Mouse (Mus musculus): ENCODE results near the gene Axdnd1. TPM values are rescaled to one million over a fixed set of nuclear protein-coding genes. Genes with fewer than 3 reads are reported as not detected.

The Axdnd1 gene
- polyA plus RNA-seq, 1 experiment from 2014 or later, result 0.19 TPM

- no peak for TF ChIP-seq CTCF (IDR thresholded peaks at IDR 0.05)
- no peaks in the 10 kb centered on the region for H3K27me3 ChIP-seq
- in situ Hi-C loops (cut with MboI; ENCODE audit: low pct_unique_long_range_greater_than_20kb), result no loop called here
- ATAC-seq (no peak), DNase-seq (ENCODE audit: low read depth, low spot score) (no peak)
- POLR2A ChIA-PET, result no interaction called here
- CTCF ChIA-PET, result interaction anchor here (2.4 kb wide), 1 partner anchor 9 kb away, joined by 6 read pairs; no protein-coding TSS in a partner anchor
Observed at GRCm38 (mm10) chr1:156458391-156459060, 37.6 kb upstream of the Axdnd1 start.

DNA sequence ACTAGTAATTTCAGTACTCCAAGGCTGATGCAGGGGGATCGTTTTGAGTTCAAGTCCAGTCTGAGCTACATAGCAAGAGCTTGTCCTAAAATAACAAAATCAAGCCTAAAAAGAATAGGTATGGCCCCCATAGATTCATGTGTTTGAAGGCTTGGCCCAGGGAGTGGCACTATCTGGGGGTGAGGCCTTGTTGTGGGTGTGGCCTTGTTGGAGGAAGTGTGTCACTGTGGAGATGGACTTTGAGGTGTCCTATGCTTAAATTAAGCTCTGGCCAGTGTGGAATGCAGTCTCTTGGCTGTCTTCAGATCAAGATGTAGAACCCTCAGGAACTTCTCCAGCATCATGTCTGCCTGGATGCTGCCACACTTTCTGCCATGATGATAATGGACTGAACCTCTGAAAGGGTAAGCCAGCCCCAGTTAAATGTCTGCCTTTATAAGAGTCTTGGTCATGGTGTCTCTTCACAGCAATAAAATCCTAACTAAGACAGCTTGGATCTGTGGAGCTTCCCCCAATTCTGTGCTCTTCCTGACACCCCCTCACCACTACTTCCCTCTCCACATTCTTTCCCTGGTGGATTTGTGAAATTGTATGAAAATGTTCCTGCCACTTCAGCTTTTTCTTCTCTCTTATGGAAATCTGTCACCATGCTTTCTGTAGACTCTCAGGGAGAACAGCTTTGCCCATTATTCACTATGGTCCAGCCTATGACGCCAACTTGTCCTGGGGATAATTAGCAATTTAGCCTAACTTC, 34.2 kb upstream of the Axdnd1 start:
- no peaks in the 10 kb centered on the region for H3K27me3 ChIP-seq
- DNase-seq (ENCODE audit: low read depth, low spot score) (no peak), ATAC-seq (no peak)
- no peak for TF ChIP-seq CTCF (IDR thresholded peaks at IDR 0.05)
- in situ Hi-C loops (cut with MboI; ENCODE audit: low pct_unique_long_range_greater_than_20kb), result no loop called here
- CTCF ChIA-PET, result interaction anchor here (0.9 to 1.5 kb wide), 5 partner anchors 8 to 33 kb away, joined by 3 to 4 read pairs (median 3); no protein-coding TSS in a partner anchor
- POLR2A ChIA-PET, result interaction anchor here (0.7 kb wide), 1 partner anchor 32 kb away, joined by 4 read pairs; no protein-coding TSS in a partner anchor

- ChIA-PET POLR2A (no interaction called here), CTCF (interaction anchor here (1.3 kb wide), 1 partner anchor 14 kb away, joined by 3 read pairs; no protein-coding TSS in a partner anchor)
- in situ Hi-C loops (cut with MboI; ENCODE audit: low pct_unique_long_range_greater_than_20kb), result no loop called here
- H3K27me3 ChIP-seq, result no peaks in the 10 kb centered on the region
- DNase-seq (ENCODE audit: low read depth, low spot score) (no peak), ATAC-seq (no peak)
- no peak for TF ChIP-seq CTCF (IDR thresholded peaks at IDR 0.05)
Observed at GRCm38 (mm10) chr1:156454384-156454783, 33.4 kb upstream of the Axdnd1 start.

DNA sequence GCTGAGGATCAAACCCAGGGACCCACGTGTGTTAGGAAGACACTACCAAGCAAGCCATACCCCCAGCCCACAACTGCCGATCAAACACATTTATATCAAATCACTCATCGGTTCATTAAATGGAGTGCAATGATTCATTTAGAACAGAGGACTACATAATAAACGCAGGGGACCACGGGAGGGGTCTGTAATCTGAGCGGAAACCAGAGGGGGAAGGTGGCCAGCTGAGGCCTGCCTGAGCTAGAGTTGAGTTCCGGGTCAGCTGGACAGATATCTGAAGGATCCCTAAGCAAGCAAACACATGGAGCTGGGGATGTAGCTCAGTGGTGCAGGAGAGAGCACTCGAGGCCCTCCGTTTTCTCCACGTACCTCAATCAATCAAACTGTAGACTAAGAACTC, 32.9 kb upstream of the Axdnd1 start:
- ATAC-seq (no peak), DNase-seq (ENCODE audit: low read depth, low spot score) (no peak)
- in situ Hi-C loops (cut with MboI; ENCODE audit: low pct_unique_long_range_greater_than_20kb), result no loop called here
- ChIA-PET POLR2A (no interaction called here), CTCF (no interaction called here)
- TF ChIP-seq CTCF (IDR thresholded peaks at IDR 0.05), result no peak
- no peaks in the 10 kb centered on the region for H3K27me3 ChIP-seq

- POLR2A ChIA-PET, result interaction anchor here (0.6 kb wide), 1 partner anchor 18 kb away, joined by 5 read pairs; no protein-coding TSS in a partner anchor
- no peak for ATAC-seq
- CTCF ChIA-PET, result interaction anchor here (1.4 kb wide), 1 partner anchor 9 kb away, joined by 6 read pairs; no protein-coding TSS in a partner anchor
- H3K27me3 ChIP-seq, result no peaks in the 10 kb centered on the region
- TF ChIP-seq CTCF (IDR thresholded peaks at IDR 0.05), result no peak
- DNase-seq (ENCODE audit: low read depth, low spot score), result no peak
- in situ Hi-C loops (cut with MboI; ENCODE audit: low pct_unique_long_range_greater_than_20kb), result no loop called here
Observed at GRCm38 (mm10) chr1:156450478-156450877, 29.5 kb upstream of the Axdnd1 start.

DNA sequence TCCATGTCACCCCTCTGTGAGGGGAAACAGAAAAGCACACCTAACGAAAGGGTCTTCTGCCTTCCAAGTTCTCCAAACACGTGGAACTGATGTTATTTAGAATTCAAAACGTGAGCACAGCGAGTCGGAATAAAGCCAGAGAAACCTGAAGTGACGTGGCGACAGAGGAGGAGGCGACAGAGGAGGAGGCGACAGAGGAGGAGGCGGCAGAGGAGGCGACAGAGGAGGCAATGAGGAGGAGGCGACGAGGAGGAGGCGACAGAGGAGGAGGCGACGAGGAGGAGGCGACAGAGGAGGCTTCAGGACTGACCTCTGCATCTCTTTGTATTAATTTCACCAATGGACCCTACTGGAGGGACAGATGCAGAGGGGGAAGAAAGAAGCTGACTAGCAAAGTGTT, 28.7 kb upstream of the Axdnd1 start:
- TF ChIP-seq CTCF (IDR thresholded peaks at IDR 0.05), result no peak
- CTCF ChIA-PET, result interaction anchor here (1.4 kb wide), 1 partner anchor 9 kb away, joined by 6 read pairs; no protein-coding TSS in a partner anchor
- no peak for DNase-seq (ENCODE audit: low read depth, low spot score)
- POLR2A ChIA-PET, result no interaction called here
- ATAC-seq, result no peak
- in situ Hi-C loops (cut with MboI; ENCODE audit: low pct_unique_long_range_greater_than_20kb), result loop anchor here (10.0 kb wide), 1 partner anchor 185 kb away; no protein-coding TSS in a partner anchor
- H3K27me3 ChIP-seq, result no peaks in the 10 kb centered on the region

DNA sequence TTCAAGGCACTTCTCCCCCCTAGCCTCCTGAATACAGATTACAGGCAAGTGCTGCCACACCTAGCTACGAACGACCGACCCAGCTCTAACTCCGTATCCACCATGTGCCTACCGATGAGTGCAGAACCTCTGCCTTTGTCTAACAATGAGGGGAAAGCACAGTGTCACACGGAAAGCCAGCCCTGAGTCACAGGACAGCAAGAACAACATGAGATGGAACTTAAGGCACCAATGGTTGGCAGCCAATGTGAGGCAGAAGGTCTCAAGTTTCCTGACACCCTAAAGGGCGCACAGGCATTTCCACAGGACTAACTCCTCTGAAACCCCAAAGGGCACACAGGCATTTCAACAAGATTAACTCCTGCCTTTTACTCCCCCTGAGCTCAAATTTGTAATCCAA, 28.1 kb upstream of the Axdnd1 start:
- in situ Hi-C loops (cut with MboI; ENCODE audit: low pct_unique_long_range_greater_than_20kb), result loop anchor here (10.0 kb wide), 1 partner anchor 186 kb away; no protein-coding TSS in a partner anchor
- no peak for TF ChIP-seq CTCF (IDR thresholded peaks at IDR 0.05)
- CTCF ChIA-PET, result interaction anchor here (1.4 kb wide), 1 partner anchor 10 kb away, joined by 6 read pairs; no protein-coding TSS in a partner anchor
- no peaks in the 10 kb centered on the region for H3K27me3 ChIP-seq
- DNase-seq (ENCODE audit: low read depth, low spot score), result no peak
- no peak for ATAC-seq
- POLR2A ChIA-PET, result no interaction called here

DNA sequence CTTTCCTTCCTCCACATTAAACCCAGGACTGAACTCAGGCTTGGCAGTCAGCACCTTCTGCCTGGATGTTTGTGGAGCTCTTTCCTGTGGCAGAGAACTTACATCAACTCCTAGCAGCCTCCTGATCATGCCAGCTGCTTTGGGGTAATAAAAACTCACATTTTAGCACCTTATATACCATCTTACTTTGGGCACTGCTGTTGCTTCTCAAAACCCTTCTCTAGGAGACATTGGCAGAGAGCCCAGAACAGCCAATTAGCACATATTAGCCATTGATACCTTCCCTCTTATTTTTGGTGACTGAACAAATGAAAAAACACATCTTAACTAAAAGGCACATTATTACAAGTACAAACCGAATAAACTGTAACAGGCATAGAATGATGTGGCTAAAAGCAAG, 24.1 kb upstream of the Axdnd1 start:
- TF ChIP-seq CTCF (IDR thresholded peaks at IDR 0.05), result no peak
- ATAC-seq (no peak), DNase-seq (ENCODE audit: low read depth, low spot score) (no peak)
- CTCF ChIA-PET, result no interaction called here
- POLR2A ChIA-PET, result no interaction called here
- no peaks in the 10 kb centered on the region for H3K27me3 ChIP-seq
- in situ Hi-C loops (cut with MboI; ENCODE audit: low pct_unique_long_range_greater_than_20kb), result loop anchor here (10.0 kb wide), 1 partner anchor 190 kb away; no protein-coding TSS in a partner anchor

- in situ Hi-C loops (cut with MboI; ENCODE audit: low pct_unique_long_range_greater_than_20kb), result loop anchor here (10.0 kb wide), 1 partner anchor 192 kb away; no protein-coding TSS in a partner anchor
- TF ChIP-seq CTCF (IDR thresholded peaks at IDR 0.05), result no peak
- no peaks in the 10 kb centered on the region for H3K27me3 ChIP-seq
- DNase-seq (ENCODE audit: low read depth, low spot score), result no peak
- POLR2A ChIA-PET, result no interaction called here
- no peak for ATAC-seq
- CTCF ChIA-PET, result no interaction called here
Observed at GRCm38 (mm10) chr1:156442776-156443175, 21.8 kb upstream of the Axdnd1 start.

DNA sequence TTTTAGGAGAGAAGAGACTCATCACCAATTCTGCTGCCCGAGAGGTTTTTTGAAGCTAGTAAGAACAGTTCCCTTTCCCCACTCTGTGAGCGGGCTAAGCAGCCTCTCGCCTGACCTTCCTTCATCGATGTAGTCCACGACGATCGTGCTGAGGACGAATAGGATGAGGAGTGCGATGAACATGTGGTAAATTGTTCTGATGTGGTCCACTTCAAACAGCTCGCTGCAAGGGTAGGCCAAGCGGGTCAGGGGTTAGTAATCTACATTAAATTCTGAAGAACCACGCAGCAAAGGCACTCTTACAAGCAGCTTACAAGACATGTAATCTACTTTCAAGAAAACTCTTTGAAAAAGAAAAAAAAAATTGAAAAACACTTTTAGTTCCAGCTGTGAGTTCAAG, 21.3 kb upstream of the Axdnd1 start:
- H3K27me3 ChIP-seq, result no peaks in the 10 kb centered on the region
- in situ Hi-C loops (cut with MboI; ENCODE audit: low pct_unique_long_range_greater_than_20kb), result loop anchor here (10.0 kb wide), 1 partner anchor 193 kb away; no protein-coding TSS in a partner anchor
- no peak for TF ChIP-seq CTCF (IDR thresholded peaks at IDR 0.05)
- DNase-seq (ENCODE audit: low read depth, low spot score) (no peak), ATAC-seq (no peak)
- ChIA-PET CTCF (interaction anchor here (0.6 kb wide), 1 partner anchor 9 kb away, joined by 3 read pairs; no protein-coding TSS in a partner anchor), POLR2A (no interaction called here)

- ATAC-seq (no peak), DNase-seq (ENCODE audit: low read depth, low spot score) (no peak)
- TF ChIP-seq CTCF (IDR thresholded peaks at IDR 0.05), result no peak
- CTCF ChIA-PET, result no interaction called here
- in situ Hi-C loops (cut with MboI; ENCODE audit: low pct_unique_long_range_greater_than_20kb), result no loop called here
- POLR2A ChIA-PET, result no interaction called here
- H3K27me3 ChIP-seq, result no peaks in the 10 kb centered on the region
Observed at GRCm38 (mm10) chr1:156437726-156438125, 16.8 kb upstream of the Axdnd1 start.

Measured in Patski (cell line).